Mouse (Mus musculus): Measurements from ENCODE around the gene Smg9. TPM values are rescaled to one million over a fixed set of nuclear protein-coding genes. Genes with fewer than 3 reads are reported as not detected.

The Smg9 gene
- polyA plus RNA-seq, 1 experiment from 2014 or later, result 27.0 TPM

DNA sequence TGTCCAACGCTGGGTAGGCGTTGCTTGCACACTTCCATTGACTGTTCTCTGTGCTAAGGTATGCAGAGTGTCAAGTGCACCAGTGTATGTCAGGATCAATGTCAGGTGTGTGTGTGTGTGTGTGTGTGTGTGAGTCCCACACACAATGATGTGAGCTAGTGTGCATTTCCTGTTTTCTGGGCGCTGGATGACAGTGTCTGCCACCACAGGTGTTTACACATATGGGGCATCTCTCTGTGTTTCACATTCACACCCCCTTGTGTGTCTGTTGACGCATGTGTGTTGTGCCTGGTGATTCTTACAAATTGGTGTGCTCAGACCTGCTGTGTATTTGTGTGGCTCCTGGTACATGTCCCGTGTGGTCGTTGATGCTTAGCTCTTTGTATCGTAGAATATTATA, 30.5 kb upstream of the Smg9 start:
- 82% methylated on average over 7 of the region's 7 CpGs for WGBS
- peaks cover 22% of the 10 kb centered on the region for H3K4me1 ChIP-seq
- no peak for ATAC-seq (ENCODE audit: insufficient number of reproducible peaks, insufficient read depth, low FRiP score, low TSS enrichment, low read depth)

DNA sequence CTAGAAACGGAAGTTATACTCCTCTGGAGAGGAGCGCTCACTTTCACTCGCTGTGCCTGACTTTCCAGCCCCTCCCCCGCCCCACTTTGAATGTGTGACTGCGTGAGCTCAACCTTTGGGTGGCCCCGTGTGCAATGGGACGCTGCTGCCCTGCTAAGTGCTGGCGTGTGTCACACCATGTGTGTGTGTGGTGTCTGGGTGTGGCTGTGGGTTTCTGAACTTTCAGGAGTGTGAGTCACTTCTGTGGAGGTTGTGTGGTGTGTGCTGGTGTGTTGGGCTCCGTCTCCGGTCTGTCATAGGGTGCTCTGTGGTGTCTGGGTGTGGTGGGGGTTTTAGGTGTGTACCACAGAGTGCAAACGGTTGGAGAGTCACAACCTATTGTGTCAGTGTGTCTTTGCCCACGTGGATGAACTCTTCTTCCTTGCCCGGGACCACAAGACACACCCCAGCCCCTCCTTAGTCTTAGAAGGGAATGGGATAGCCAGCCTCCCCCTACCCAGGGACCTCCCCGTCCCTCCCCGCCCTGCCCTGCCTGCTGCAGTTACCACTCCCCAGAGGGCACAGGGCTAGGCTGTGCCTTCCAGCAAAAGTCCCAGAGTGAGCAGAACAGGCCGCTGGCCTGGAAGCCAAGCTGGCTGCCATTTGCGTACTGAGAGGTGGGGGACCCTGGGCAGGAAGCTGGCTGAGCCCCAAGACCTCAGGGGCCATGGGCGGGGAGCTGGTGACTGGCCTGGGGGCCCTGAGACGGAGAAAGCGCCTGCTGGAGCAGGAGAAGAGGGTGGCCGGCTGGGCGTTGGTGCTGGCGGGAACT, 29.5 kb upstream of the Smg9 start, which contains the start of gene Kcnn4:
Gene Kcnn4, plus strand, starts transcription at position 533 of the 811 bp plus-strand sequence.
- H3K27me3 ChIP-seq, result no peaks in the 10 kb centered on the region
- H3K4me1 ChIP-seq, result peaks cover 21% of the 10 kb centered on the region
- ATAC-seq (ENCODE audit: insufficient number of reproducible peaks, insufficient read depth, low FRiP score, low TSS enrichment, low read depth), result no peak
- H3K9me3 ChIP-seq, result no peaks in the 10 kb centered on the region
- no peaks in the 10 kb centered on the region for H3K36me3 ChIP-seq
- peak within 1 kb of the TSS; percentile 28; the same call in 1 of the 2 replicates for H3K4me2 ChIP-seq
- H3K9ac ChIP-seq, result peak within 1 kb of the TSS; percentile 32; the same call in 1 of the 2 replicates
- 0 out of 2 replicates have a peak within 1 kb of the TSS, but pooled peaks have one; percentile 7 for H3K4me3 ChIP-seq
- 37% methylated on average over 23 of the region's 23 CpGs for WGBS
- H3K27ac ChIP-seq, result no peak within 1 kb of the TSS

More for the DNA sequence above, 30.5 kb upstream of the Smg9 start:
- Histone ChIP-seq H3K4me2 (no peak overlapping the region), H3K9ac (no peak overlapping the region), H3K9me3 (no peaks in the 10 kb centered on the region), H3K27ac (no peak overlapping the region), H3K4me3 (no peak overlapping the region), H3K36me3 (no peaks in the 10 kb centered on the region), H3K27me3 (no peaks in the 10 kb centered on the region)

DNA sequence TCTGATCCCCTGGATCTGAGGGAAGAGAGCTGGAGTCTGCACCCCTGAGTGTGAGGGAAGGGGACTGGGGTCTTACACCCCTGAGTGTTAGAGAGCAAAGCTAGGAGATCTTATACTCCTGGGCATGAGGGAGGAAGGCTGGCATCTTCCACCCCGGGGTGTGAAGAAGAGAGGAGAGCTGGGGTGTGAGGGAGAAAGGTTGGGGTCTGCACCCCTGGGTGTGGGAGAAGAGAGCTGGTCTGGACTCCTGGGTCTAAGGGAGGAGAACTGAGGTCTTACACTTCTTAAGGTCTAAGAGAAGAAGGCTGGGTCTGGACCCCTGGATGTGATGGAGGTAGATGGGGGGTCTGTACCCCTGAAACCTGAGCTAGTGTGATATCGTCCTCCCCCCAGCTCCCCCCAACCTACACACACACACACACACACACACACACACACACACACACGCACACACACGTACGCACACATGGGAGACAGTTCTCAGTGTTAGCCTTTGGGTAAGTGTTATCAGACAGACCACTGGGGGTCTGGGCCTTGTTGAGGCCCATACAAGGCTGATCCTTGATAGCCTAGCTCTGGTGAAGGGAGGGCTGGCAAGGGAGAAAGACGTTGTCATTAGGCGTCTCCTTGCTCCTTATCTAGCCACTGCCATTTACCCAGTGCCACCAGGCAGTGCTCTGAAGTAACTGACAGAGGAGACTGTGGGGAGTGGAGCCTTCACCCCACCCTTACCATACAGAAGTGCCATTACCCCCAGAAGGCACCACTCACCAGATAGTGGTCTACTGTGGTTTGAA, 28.2 kb upstream of the Smg9 start:
- no peak for ATAC-seq (ENCODE audit: insufficient number of reproducible peaks, insufficient read depth, low FRiP score, low TSS enrichment, low read depth)
- Histone ChIP-seq H3K4me1 (peaks cover 20% of the 10 kb centered on the region), H3K27ac (no peak overlapping the region), H3K36me3 (no peaks in the 10 kb centered on the region), H3K9me3 (no peaks in the 10 kb centered on the region), H3K9ac (no peak overlapping the region), H3K27me3 (no peaks in the 10 kb centered on the region), H3K4me3 (no peak overlapping the region), H3K4me2 (0 out of 2 replicates have a peak overlapping the region, but pooled peaks have one; percentile 28)
- 92% methylated on average over 6 of the region's 7 CpGs for WGBS

DNA sequence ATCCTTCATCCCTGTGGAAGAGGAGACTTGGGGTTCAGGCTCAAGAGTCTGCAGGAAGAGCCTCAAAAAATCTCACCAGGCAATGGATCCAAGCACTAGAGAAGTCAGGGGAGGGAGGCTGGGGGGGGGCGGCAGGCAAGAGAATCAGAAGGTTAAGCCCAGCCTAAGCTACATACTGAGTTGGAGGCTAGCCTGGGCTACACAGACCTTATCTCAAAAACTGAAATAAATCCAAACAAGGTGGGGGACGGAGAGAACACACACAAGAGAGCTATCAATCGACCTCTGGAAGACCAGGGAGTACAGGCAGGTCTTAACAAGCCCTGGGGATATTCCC, 27.6 kb upstream of the Smg9 start:
- Histone ChIP-seq H3K4me2 (no peak overlapping the region), H3K27ac (no peak overlapping the region), H3K9ac (no peak overlapping the region), H3K36me3 (no peaks in the 10 kb centered on the region), H3K4me1 (peaks cover 22% of the 10 kb centered on the region), H3K27me3 (peaks cover 4% of the 10 kb centered on the region), H3K9me3 (no peaks in the 10 kb centered on the region), H3K4me3 (no peak overlapping the region)
- ATAC-seq (ENCODE audit: insufficient number of reproducible peaks, insufficient read depth, low FRiP score, low TSS enrichment, low read depth), result no peak
- 62% methylated on average over 3 of the region's 3 CpGs for WGBS

DNA sequence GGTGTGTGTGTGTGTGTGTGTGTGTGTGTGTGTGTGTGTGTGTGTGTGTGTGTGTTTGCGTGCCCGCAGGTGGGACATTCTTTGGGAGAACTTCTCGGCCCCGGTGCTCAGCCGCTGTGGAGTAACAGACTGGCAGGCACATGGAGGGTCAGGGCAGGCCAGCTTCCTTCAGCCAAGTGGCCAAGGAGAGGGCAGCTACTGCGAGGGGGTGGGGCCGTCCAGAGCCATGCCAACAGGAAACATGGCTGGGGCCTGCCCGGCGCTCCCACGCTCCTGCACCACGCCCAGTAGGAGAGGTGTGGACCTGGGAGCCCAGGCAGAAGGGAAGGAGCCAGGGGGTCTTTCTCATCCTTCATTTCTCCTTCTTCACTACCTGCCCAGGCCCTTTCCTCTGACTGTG, 27.1 kb upstream of the Smg9 start:
- Histone ChIP-seq H3K27ac (no peak overlapping the region), H3K27me3 (peaks cover 9% of the 10 kb centered on the region), H3K4me2 (no peak overlapping the region), H3K4me1 (peaks cover 27% of the 10 kb centered on the region), H3K9ac (no peak overlapping the region), H3K4me3 (no peak overlapping the region), H3K36me3 (no peaks in the 10 kb centered on the region), H3K9me3 (no peaks in the 10 kb centered on the region)
- no peak for ATAC-seq (ENCODE audit: insufficient number of reproducible peaks, insufficient read depth, low FRiP score, low TSS enrichment, low read depth)
- WGBS, result 76% methylated on average over 10 of the region's 11 CpGs

DNA sequence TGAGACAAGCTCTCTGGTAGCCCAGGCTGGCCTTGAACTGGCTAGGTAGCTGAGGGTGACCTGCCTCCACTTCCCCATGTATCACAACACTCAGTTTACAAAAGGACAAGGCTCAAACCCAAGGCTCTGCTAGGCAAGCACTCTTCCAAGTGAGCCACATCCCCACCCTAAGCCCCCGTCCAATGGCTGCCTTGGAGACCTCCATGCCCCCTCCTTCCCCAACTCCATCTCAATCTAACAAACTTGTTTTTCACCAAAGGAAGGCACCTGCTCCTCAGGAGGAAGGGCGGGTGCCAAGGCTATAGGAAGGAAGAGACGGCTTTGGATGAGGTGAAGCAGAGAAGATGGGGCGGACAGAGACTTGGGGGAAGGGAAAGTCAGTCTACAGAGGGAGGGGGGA, 26.6 kb upstream of the Smg9 start:
- ATAC-seq (ENCODE audit: insufficient number of reproducible peaks, insufficient read depth, low FRiP score, low TSS enrichment, low read depth), result no peak
- Histone ChIP-seq H3K9me3 (no peaks in the 10 kb centered on the region), H3K4me1 (peaks cover 31% of the 10 kb centered on the region), H3K27me3 (peaks cover 12% of the 10 kb centered on the region), H3K4me3 (no peak overlapping the region), H3K27ac (no peak overlapping the region), H3K36me3 (no peaks in the 10 kb centered on the region), H3K4me2 (no peak overlapping the region), H3K9ac (no peak overlapping the region)
- WGBS, result 57% methylated on average over 4 of the region's 4 CpGs

DNA sequence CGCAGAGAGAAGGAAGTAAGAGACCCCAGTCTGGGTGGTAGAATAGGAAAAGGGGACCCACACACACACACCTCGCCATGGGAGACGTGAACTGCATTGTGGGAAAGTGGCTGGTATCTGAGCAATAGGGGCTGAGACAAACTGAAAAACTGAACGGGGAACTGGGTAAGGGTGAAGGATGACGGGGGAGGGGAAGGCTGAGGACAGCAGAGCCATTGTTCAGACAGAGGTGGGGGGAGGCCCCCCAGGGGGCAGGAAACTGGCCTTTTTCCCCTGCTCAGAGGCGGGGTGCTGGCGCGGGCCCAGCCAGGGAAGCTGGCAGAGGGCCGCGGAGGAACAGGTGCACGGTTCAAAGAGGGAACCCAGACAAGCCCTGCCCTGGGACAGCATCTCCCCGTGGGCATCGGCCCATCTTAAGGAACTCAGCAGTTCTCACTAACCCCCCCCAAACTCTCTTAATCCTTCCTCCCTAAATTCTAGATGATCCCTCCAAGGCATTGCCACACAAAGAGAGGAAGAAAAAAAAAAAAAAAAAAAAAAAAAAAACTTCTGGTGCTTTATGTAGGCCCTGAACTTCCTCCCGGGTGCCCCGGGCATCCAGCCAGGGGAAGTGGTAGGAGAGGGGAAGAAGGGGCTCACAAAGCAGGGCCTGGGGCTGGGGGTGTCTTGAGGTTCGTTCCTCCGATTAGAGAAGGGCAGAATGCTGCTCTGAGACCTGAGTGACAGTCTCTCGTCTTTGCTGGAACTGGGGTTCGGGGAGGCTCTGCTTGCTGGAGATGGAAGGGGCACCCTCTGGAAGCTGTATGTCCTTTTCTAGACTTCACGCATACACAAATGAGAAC, 25.7 kb upstream of the Smg9 start:
- 27% methylated on average over 18 of the region's 20 CpGs for WGBS
- peaks cover 16% of the 10 kb centered on the region for H3K27me3 ChIP-seq
- H3K4me1 ChIP-seq, result peaks cover 40% of the 10 kb centered on the region
- H3K4me2 ChIP-seq, result 0 out of 2 replicates have a peak overlapping the region, but pooled peaks have one; percentile 20
- no peak overlapping the region; the same call in 1 of the 2 replicates for H3K27ac ChIP-seq
- H3K9ac ChIP-seq, result no peak overlapping the region
- ATAC-seq (ENCODE audit: insufficient number of reproducible peaks, insufficient read depth, low FRiP score, low TSS enrichment, low read depth), result no peak
- no peak overlapping the region for H3K4me3 ChIP-seq
- H3K9me3 ChIP-seq, result no peaks in the 10 kb centered on the region
- H3K36me3 ChIP-seq, result no peaks in the 10 kb centered on the region

DNA sequence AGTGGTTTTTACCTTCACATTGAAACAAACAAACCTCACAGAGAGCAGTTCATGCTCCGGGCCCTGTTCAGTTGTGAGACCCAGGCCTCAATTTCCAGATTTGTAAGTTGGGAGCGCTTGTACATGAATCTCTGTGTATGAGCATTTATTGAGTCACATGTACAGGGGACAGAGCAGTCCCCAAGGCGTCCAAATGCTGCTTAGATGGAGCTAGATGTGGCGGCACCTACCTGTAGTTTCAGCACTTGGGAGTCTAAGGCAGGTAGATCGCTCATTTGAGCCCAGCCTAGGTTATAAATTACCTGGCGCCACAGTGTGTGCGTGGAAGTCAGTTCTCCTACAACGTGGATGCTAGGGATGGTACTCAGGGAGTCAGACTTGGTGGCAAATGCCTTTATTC, 23.0 kb upstream of the Smg9 start:
- 90% methylated on average over 8 of the region's 8 CpGs for WGBS
- H3K4me2 ChIP-seq, result no peak overlapping the region
- H3K4me3 ChIP-seq, result no peak overlapping the region
- H3K4me1 ChIP-seq, result peaks cover 45% of the 10 kb centered on the region
- no peak overlapping the region for H3K27ac ChIP-seq
- H3K9ac ChIP-seq, result no peak overlapping the region
- no peak for ATAC-seq (ENCODE audit: insufficient number of reproducible peaks, insufficient read depth, low FRiP score, low TSS enrichment, low read depth)
- H3K27me3 ChIP-seq, result peaks cover 16% of the 10 kb centered on the region
- H3K36me3 ChIP-seq, result no peaks in the 10 kb centered on the region
- no peaks in the 10 kb centered on the region for H3K9me3 ChIP-seq

DNA sequence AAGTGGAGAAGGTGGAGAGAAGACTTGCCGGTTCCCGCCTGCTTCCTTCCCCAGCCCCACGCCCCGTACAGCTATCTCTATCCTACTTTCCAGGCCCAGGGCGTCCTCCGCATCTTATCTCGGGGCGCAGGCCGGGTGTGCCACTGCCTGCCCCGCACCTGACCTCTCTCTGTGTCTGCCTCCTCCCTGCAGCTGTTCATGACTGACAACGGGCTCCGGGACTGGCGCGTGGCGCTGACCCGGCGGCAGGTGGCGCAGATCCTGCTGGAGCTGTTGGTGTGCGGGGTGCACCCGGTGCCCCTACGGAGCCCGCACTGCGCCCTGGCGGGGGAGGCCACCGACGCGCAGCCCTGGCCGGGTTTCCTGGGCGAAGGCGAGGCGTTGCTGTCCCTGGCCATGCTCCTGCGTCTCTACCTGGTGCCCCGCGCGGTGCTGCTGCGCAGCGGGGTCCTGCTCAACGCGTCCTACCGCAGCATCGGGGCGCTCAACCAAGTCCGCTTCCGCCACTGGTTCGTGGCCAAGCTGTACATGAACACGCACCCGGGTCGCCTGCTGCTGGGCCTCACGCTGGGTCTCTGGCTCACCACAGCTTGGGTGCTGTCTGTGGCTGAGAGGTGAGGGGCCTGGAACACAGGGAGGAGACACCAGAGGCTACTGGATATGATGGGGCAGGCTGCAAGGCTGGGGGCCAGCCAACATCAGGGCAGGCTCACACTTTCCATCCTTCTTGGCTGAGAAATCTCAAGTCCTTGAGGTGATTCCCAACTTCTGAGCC, 22.1 kb upstream of the Smg9 start:
- H3K9me3 ChIP-seq, result no peaks in the 10 kb centered on the region
- peak overlapping the region; percentile 29 for H3K4me3 ChIP-seq
- H3K27ac ChIP-seq, result peak overlapping the region; percentile 28; the same call in 1 of the 2 replicates
- H3K27me3 ChIP-seq, result peaks cover 16% of the 10 kb centered on the region
- peak; percentile 48; the same call in 1 of the 2 replicates for ATAC-seq (ENCODE audit: insufficient number of reproducible peaks, insufficient read depth, low FRiP score, low TSS enrichment, low read depth)
- WGBS, result 6% methylated on average over 49 of the region's 49 CpGs
- peak overlapping the region; percentile 60 for H3K4me2 ChIP-seq
- no peaks in the 10 kb centered on the region for H3K36me3 ChIP-seq
- H3K9ac ChIP-seq, result peak overlapping the region; percentile 61
- peaks cover 45% of the 10 kb centered on the region for H3K4me1 ChIP-seq

DNA sequence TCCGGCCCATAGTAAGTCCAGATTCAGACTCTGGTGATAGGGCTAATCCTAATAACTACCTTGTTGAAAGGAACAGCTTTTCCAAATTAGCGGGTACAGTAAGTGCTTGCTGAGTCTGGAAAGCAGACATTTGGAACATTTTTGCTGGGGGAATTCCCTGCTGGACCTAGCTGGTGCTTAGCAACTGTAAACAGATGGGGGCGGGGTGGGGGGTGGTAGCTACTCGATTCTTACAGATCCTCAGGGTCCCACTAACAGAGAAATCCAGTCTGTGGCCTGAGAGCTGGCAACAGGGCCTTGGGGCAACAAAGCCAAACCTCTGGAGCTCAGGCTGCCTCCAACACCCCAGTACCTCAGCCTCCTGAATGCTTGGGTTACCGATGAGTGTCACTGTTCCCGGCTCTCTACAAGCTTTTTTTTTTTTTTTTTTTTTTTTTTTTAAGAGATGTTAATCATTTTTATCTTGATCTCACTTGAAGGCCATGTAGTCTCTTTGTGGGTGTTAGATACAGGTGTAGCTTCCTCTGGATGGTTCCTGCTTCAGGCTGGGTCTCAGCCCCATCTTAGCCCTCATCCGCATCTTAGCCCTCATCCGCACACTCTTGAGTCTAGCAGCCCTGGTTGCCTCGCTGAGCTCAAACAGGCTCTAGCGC, 21.2 kb upstream of the Smg9 start:
- Histone ChIP-seq H3K36me3 (no peaks in the 10 kb centered on the region), H3K27me3 (peaks cover 16% of the 10 kb centered on the region), H3K9me3 (no peaks in the 10 kb centered on the region), H3K4me3 (no peak overlapping the region), H3K4me1 (peaks cover 41% of the 10 kb centered on the region), H3K27ac (no peak overlapping the region), H3K4me2 (peak overlapping the region; percentile 60; the same call in 1 of the 2 replicates), H3K9ac (no peak overlapping the region)
- 43% methylated on average over 10 of the region's 10 CpGs for WGBS
- no peak for ATAC-seq (ENCODE audit: insufficient number of reproducible peaks, insufficient read depth, low FRiP score, low TSS enrichment, low read depth)
